Mouse (Mus musculus): ENCODE results near the gene Ptpn6. TPM values are rescaled to one million over a fixed set of nuclear protein-coding genes. Genes with fewer than 3 reads are reported as not detected.

Gene Ptpn6
- polyA plus RNA-seq, 1 experiment: 7.1 TPM

DNA sequence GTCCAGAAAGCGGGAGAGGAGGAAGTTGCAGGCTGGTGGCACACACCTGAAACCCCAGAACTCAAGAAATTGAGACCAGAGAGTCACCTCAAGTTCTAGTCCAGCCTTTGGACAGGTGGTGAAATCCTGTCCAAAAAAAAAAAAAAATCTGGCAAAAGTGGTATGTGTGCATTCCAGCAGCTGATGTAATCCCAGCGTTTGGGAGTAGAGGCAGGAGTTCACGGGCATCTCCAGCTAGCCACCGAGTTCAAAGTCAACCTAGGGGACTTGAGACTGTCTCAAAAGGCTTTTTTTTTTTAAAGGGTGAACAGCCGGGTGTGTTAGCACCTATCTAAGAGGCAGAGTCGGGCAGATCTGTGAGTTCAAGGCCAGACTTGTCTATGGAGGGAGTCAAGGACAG, 62.3 kb downstream of the Ptpn6 start:
- DNase-seq (ENCODE audit: extremely low spot score in 1 of 2, low spot score in 1 of 2): no peak

- no peak for DNase-seq (ENCODE audit: extremely low spot score in 1 of 2, low spot score in 1 of 2)
These were observed 63.9 kb downstream of the Ptpn6 start for GRCm38 (mm10) chr6:124674591-124674990.

DNA sequence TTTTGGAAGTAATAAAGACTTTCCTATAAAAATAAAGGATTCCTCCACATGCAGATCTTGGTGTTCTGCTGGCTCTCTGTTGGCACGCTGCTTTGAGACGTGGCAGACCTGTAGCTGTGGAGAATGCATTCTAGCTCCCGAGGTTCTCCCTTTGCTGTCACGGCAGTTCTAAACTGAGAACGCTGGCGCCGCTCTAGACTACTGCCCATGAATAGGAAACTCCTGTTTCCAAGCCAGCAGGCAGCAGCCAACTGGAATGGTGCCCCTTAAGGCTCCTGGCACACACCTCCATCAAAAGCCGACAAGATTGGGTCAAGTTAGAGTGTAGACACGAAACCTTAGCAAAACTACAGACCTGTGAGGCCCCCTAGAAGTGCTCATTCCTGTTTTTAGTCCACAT, 64.9 kb downstream of the Ptpn6 start:
- DNase-seq (ENCODE audit: extremely low spot score in 1 of 2, low spot score in 1 of 2): peak; percentile 36 to 67

DNA sequence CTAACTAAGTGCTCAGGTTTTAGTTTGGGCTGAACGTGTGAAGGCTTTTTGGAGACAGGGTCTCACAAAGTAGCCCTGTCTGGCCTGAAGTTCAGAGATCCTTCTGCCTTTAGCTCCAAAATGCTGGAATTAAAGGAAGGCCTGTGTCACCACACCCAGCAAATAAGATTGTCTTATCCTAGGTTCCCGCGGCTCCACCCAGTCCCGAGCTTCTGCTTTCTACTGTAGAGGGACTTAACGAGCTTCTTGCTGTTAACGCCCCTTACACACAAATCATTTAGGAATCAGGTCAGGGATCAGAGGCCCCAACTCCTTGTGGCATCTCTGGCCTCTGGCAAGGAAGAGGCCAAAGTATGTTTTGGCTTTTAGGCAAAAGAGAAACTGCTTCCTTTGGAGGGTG, 66.4 kb downstream of the Ptpn6 start:
- DNase-seq (ENCODE audit: extremely low spot score in 1 of 2, low spot score in 1 of 2): no peak

Other genes with a start within 250 kb of the Ptpn6 start
- 0.19 and 0.36 TPM in 2 replicates for gene C1rl, start 245.6 kb downstream of the Ptpn6 start, polyA plus RNA-seq (2012; rRNA removed)
- 0.97 and 1.1 TPM in 2 replicates for gene C1ra, start 226.3 kb downstream of the Ptpn6 start, polyA plus RNA-seq (2012; rRNA removed)
- gene C1s1, start 196.4 kb downstream of the Ptpn6 start, polyA plus RNA-seq (2012; rRNA removed): 1.6 and 2.3 TPM in 2 replicates
- not detected in 2 replicates for gene C1rb, start 168.4 kb downstream of the Ptpn6 start, polyA plus RNA-seq (2012; rRNA removed)
- gene C1s2, start 102.6 kb downstream of the Ptpn6 start, polyA plus RNA-seq (2012; rRNA removed): 0.59 and 0.62 TPM in 2 replicates
- 43.0 and 45.9 TPM in 2 replicates for gene Lpcat3, start 75.7 kb downstream of the Ptpn6 start, polyA plus RNA-seq (2012; rRNA removed)
- 62.4 and 68.0 TPM in 2 replicates for gene Emg1, start 26.5 kb downstream of the Ptpn6 start, polyA plus RNA-seq (2012; rRNA removed)
- gene Phb2, start 26.4 kb downstream of the Ptpn6 start, polyA plus RNA-seq (2012; rRNA removed): 107 and 108 TPM in 2 replicates
- 383 and 401 TPM in 2 replicates for gene Grcc10, start 2.7 kb upstream of the Ptpn6 start, polyA plus RNA-seq (2012; rRNA removed)
- gene Gm45234, start 17.3 kb upstream of the Ptpn6 start, polyA plus RNA-seq (2012; rRNA removed): not detected in 2 replicates
- 75.6 and 84.2 TPM in 2 replicates for gene Atn1, start 17.8 kb upstream of the Ptpn6 start, polyA plus RNA-seq (2012; rRNA removed)
- gene Eno2, start 31.0 kb upstream of the Ptpn6 start, polyA plus RNA-seq (2012; rRNA removed): 822 and 850 TPM in 2 replicates
- 5.0 and 7.6 TPM in 2 replicates for gene Lrrc23, start 41.0 kb upstream of the Ptpn6 start, polyA plus RNA-seq (2012; rRNA removed)
- 7.0 and 7.3 TPM in 2 replicates for gene Spsb2, start 69.9 kb upstream of the Ptpn6 start, polyA plus RNA-seq (2012; rRNA removed)
- 861 and 922 TPM in 2 replicates for gene Tpi1, start 75.6 kb upstream of the Ptpn6 start, polyA plus RNA-seq (2012; rRNA removed)
- 133 and 147 TPM in 2 replicates for gene Usp5, start 90.8 kb upstream of the Ptpn6 start, polyA plus RNA-seq (2012; rRNA removed)
- 2.2 and 2.8 TPM in 2 replicates for gene Cdca3, start 90.8 kb upstream of the Ptpn6 start, polyA plus RNA-seq (2012; rRNA removed)
- gene Gnb3, start 101.6 kb upstream of the Ptpn6 start, polyA plus RNA-seq (2012; rRNA removed): 0.50 and 0.53 TPM in 2 replicates
- gene P3h3, start 119.0 kb upstream of the Ptpn6 start, polyA plus RNA-seq (2012; rRNA removed): 80.2 and 83.2 TPM in 2 replicates
- gene Gpr162, start 125.3 kb upstream of the Ptpn6 start, polyA plus RNA-seq (2012; rRNA removed): 190 and 200 TPM in 2 replicates
- gene Cd4, start 149.5 kb upstream of the Ptpn6 start, polyA plus RNA-seq (2012; rRNA removed): 0.64 and 1.3 TPM in 2 replicates
- gene Lag3, start 173.0 kb upstream of the Ptpn6 start, polyA plus RNA-seq (2012; rRNA removed): 5.9 and 6.0 TPM in 2 replicates
- 1,541 and 1,645 TPM in 2 replicates for gene Ptms, start 181.4 kb upstream of the Ptpn6 start, polyA plus RNA-seq (2012; rRNA removed)
- 689 and 754 TPM in 2 replicates for gene Mlf2, start 192.7 kb upstream of the Ptpn6 start, polyA plus RNA-seq (2012; rRNA removed)
- gene Cops7a, start 226.8 kb upstream of the Ptpn6 start, polyA plus RNA-seq (2012; rRNA removed): 261 and 265 TPM in 2 replicates

Data from frontal cortex, adult 2 months (tissue).